Mouse (Mus musculus): ENCODE data around the gene Mdc1. TPM values are rescaled to one million over a fixed set of nuclear protein-coding genes. Genes with fewer than 3 reads are reported as not detected.
A peak's percentile ranks its signal among the peaks of the same experiment; 100 is the strongest.
"Not testable (repeated sequence)": the region's sequence is repeated elsewhere in the genome, so short reads cannot be mapped to it uniquely, and the experiment has no call there.

Gene Mdc1
- polyA plus RNA-seq, 1 experiment from 2014 or later, result 21.0 TPM

GRCm38 (mm10) chr17:35836178-35836965 lies 4.9 kb upstream of the Mdc1 start:
- no peak for ATAC-seq (ENCODE audit: insufficient number of reproducible peaks, insufficient read depth, low FRiP score, low TSS enrichment, low read depth)
- no peaks in the 10 kb centered on the region for H3K27me3 ChIP-seq
- H3K4me1 ChIP-seq, result peaks cover 34% of the 10 kb centered on the region
- H3K9me3 ChIP-seq, result no peaks in the 10 kb centered on the region
- peak overlapping the region; percentile 90 for H3K4me2 ChIP-seq
- WGBS, result 6% methylated on average over 24 of the region's 24 CpGs
- peak overlapping the region; percentile 86 for H3K4me3 ChIP-seq
- peak overlapping the region; percentile 98 for H3K27ac ChIP-seq
- H3K36me3 ChIP-seq, result peaks cover 54% of the 10 kb centered on the region
- peak overlapping the region; percentile 99 for H3K9ac ChIP-seq

GRCm38 (mm10) chr17:35836991-35837422 lies 4.3 kb upstream of the Mdc1 start:
- Histone ChIP-seq H3K4me1 (peaks cover 36% of the 10 kb centered on the region), H3K27ac (peak overlapping the region; percentile 98), H3K9me3 (no peaks in the 10 kb centered on the region), H3K4me3 (peak overlapping the region; percentile 86), H3K9ac (peak overlapping the region; percentile 99), H3K4me2 (peak overlapping the region; percentile 90), H3K27me3 (no peaks in the 10 kb centered on the region), H3K36me3 (peaks cover 49% of the 10 kb centered on the region)
- ATAC-seq (ENCODE audit: insufficient number of reproducible peaks, insufficient read depth, low FRiP score, low TSS enrichment, low read depth), result peak; percentile 13; the same call in 1 of the 2 replicates
- under 1% methylated on average over 21 of the region's 25 CpGs for WGBS

GRCm38 (mm10) chr17:35837487-35837886 lies 3.8 kb upstream of the Mdc1 start:
- H3K4me2 ChIP-seq, result peak overlapping the region; percentile 90
- H3K27ac ChIP-seq, result peak overlapping the region; percentile 98
- peaks cover 39% of the 10 kb centered on the region for H3K4me1 ChIP-seq
- peak overlapping the region; percentile 99 for H3K9ac ChIP-seq
- no peaks in the 10 kb centered on the region for H3K27me3 ChIP-seq
- under 1% methylated on average over 18 of the region's 18 CpGs for WGBS
- H3K4me3 ChIP-seq, result peak overlapping the region; percentile 86
- H3K36me3 ChIP-seq, result peaks cover 44% of the 10 kb centered on the region
- H3K9me3 ChIP-seq, result no peaks in the 10 kb centered on the region
- no peak for ATAC-seq (ENCODE audit: insufficient number of reproducible peaks, insufficient read depth, low FRiP score, low TSS enrichment, low read depth)

GRCm38 (mm10) chr17:35838122-35838544 lies 3.2 kb upstream of the Mdc1 start, which contains the start of gene Tubb5:
Gene Tubb5, minus strand, starts transcription at chr17:35838306.
- Histone ChIP-seq H3K9ac (peak within 1 kb of the TSS; percentile 99), H3K27me3 (no peaks in the 10 kb centered on the region)
- under 1% methylated on average over 29 of the region's 29 CpGs for WGBS

GRCm38 (mm10) chr17:35838570-35838969 lies 2.7 kb upstream of the Mdc1 start:
- Histone ChIP-seq H3K9ac (peak overlapping the region; percentile 99), H3K4me3 (peak overlapping the region; percentile 86), H3K36me3 (peaks cover 34% of the 10 kb centered on the region), H3K27me3 (no peaks in the 10 kb centered on the region), H3K4me1 (peaks cover 44% of the 10 kb centered on the region), H3K4me2 (peak overlapping the region; percentile 64), H3K27ac (peak overlapping the region; percentile 98), H3K9me3 (no peaks in the 10 kb centered on the region)
- 0% methylated on average over 5 of the region's 5 CpGs for WGBS
- ATAC-seq (ENCODE audit: insufficient number of reproducible peaks, insufficient read depth, low FRiP score, low TSS enrichment, low read depth), result no peak

More at GRCm38 (mm10) chr17:35838122-35838544, 3.2 kb upstream of the Mdc1 start, which contains the start of gene Tubb5:
- no peaks in the 10 kb centered on the region for H3K9me3 ChIP-seq
- peak within 1 kb of the TSS; percentile 90 for H3K4me2 ChIP-seq
- H3K36me3 ChIP-seq, result peaks cover 38% of the 10 kb centered on the region
- H3K4me1 ChIP-seq, result peaks cover 44% of the 10 kb centered on the region
- peak; percentile 83 for ATAC-seq (ENCODE audit: insufficient number of reproducible peaks, insufficient read depth, low FRiP score, low TSS enrichment, low read depth)
- H3K4me3 ChIP-seq, result peak within 1 kb of the TSS; percentile 86
- H3K27ac ChIP-seq, result peak within 1 kb of the TSS; percentile 98

- Histone ChIP-seq H3K9ac (peak overlapping the region; percentile 99), H3K27ac (peak overlapping the region; percentile 98), H3K4me1 (peaks cover 41% of the 10 kb centered on the region), H3K36me3 (peaks cover 29% of the 10 kb centered on the region), H3K4me3 (peak overlapping the region; percentile 86), H3K4me2 (peak overlapping the region; percentile 64)
- H3K27me3 ChIP-seq; ATAC-seq (ENCODE audit: insufficient number of reproducible peaks, insufficient read depth, low FRiP score, low TSS enrichment, low read depth); H3K9me3 ChIP-seq: not testable (repeated sequence)
- WGBS, result 42% methylated on average over 3 of the region's 3 CpGs
These were observed 2.3 kb upstream of the Mdc1 start for GRCm38 (mm10) chr17:35839002-35839401.

- Histone ChIP-seq H3K9me3 (no peaks in the 10 kb centered on the region), H3K9ac (peak overlapping the region; percentile 64), H3K4me1 (peaks cover 26% of the 10 kb centered on the region), H3K27ac (peak overlapping the region; percentile 65), H3K27me3 (no peaks in the 10 kb centered on the region), H3K4me3 (peak overlapping the region; percentile 59), H3K36me3 (peaks cover 27% of the 10 kb centered on the region), H3K4me2 (peak overlapping the region; percentile 72)
- no peak for ATAC-seq (ENCODE audit: insufficient number of reproducible peaks, insufficient read depth, low FRiP score, low TSS enrichment, low read depth)
- 56% methylated on average over 14 of the region's 14 CpGs for WGBS
These were observed 754 bp upstream of the Mdc1 start for GRCm38 (mm10) chr17:35840561-35840960.

- Histone ChIP-seq H3K9ac (peak overlapping the region; percentile 77), H3K4me1 (peaks cover 17% of the 10 kb centered on the region), H3K9me3 (no peaks in the 10 kb centered on the region), H3K27ac (peak overlapping the region; percentile 87), H3K27me3 (no peaks in the 10 kb centered on the region), H3K4me2 (peak overlapping the region; percentile 72), H3K4me3 (peak overlapping the region; percentile 59), H3K36me3 (peaks cover 27% of the 10 kb centered on the region)
- no peak for ATAC-seq (ENCODE audit: insufficient number of reproducible peaks, insufficient read depth, low FRiP score, low TSS enrichment, low read depth)
- WGBS, result 18% methylated on average over 11 of the region's 11 CpGs
These were observed 691 bp downstream of the Mdc1 start for GRCm38 (mm10) chr17:35842006-35842405.

- H3K27me3 ChIP-seq, result no peaks in the 10 kb centered on the region
- no peaks in the 10 kb centered on the region for H3K9me3 ChIP-seq
- ATAC-seq (ENCODE audit: insufficient number of reproducible peaks, insufficient read depth, low FRiP score, low TSS enrichment, low read depth), result no peak
- no peak overlapping the region for H3K27ac ChIP-seq
- H3K36me3 ChIP-seq, result peaks cover 43% of the 10 kb centered on the region
- WGBS, result 93% methylated on average over 3 of the region's 3 CpGs
- no peak overlapping the region for H3K9ac ChIP-seq
- peaks cover 17% of the 10 kb centered on the region for H3K4me1 ChIP-seq
- H3K4me3 ChIP-seq, result no peak overlapping the region
- H3K4me2 ChIP-seq, result no peak overlapping the region
These were observed 2.2 kb downstream of the Mdc1 start for GRCm38 (mm10) chr17:35843514-35843913.

- 69% methylated on average over 1 of the region's 1 CpGs for WGBS
These were observed 6.8 kb downstream of the Mdc1 start for GRCm38 (mm10) chr17:35848112-35848511.

GRCm38 (mm10) chr17:35850974-35851373 lies 9.7 kb downstream of the Mdc1 start:
- WGBS, result 86% methylated on average over 3 of the region's 3 CpGs
- H3K4me2 ChIP-seq, result no peak overlapping the region
- H3K36me3 ChIP-seq, result peaks cover 88% of the 10 kb centered on the region

More at GRCm38 (mm10) chr17:35848112-35848511, 6.8 kb downstream of the Mdc1 start:
- no peak for ATAC-seq (ENCODE audit: insufficient number of reproducible peaks, insufficient read depth, low FRiP score, low TSS enrichment, low read depth)
- Histone ChIP-seq H3K9me3 (no peaks in the 10 kb centered on the region), H3K4me2 (no peak overlapping the region), H3K4me3 (no peak overlapping the region), H3K27ac (no peak overlapping the region), H3K36me3 (peaks cover 85% of the 10 kb centered on the region), H3K27me3 (no peaks in the 10 kb centered on the region), H3K4me1 (no peaks in the 10 kb centered on the region), H3K9ac (0 out of 2 replicates have a peak overlapping the region, but pooled peaks have one; percentile 52)

GRCm38 (mm10) chr17:35859371-35859770 lies 18.1 kb downstream of the Mdc1 start:
- H3K9ac ChIP-seq, result no peak overlapping the region
- no peaks in the 10 kb centered on the region for H3K9me3 ChIP-seq
- H3K27ac ChIP-seq, result no peak overlapping the region
- no peak overlapping the region for H3K4me3 ChIP-seq
- H3K36me3 ChIP-seq, result peaks cover 39% of the 10 kb centered on the region
- H3K4me2 ChIP-seq, result no peak overlapping the region
- 89% methylated on average over 1 of the region's 1 CpGs for WGBS
- peaks cover 11% of the 10 kb centered on the region for H3K4me1 ChIP-seq
- no peaks in the 10 kb centered on the region for H3K27me3 ChIP-seq
- ATAC-seq (ENCODE audit: insufficient number of reproducible peaks, insufficient read depth, low FRiP score, low TSS enrichment, low read depth), result no peak

More at GRCm38 (mm10) chr17:35850974-35851373, 9.7 kb downstream of the Mdc1 start:
- no peaks in the 10 kb centered on the region for H3K9me3 ChIP-seq
- no peaks in the 10 kb centered on the region for H3K27me3 ChIP-seq
- no peak overlapping the region for H3K4me3 ChIP-seq
- no peak overlapping the region for H3K27ac ChIP-seq
- ATAC-seq (ENCODE audit: insufficient number of reproducible peaks, insufficient read depth, low FRiP score, low TSS enrichment, low read depth), result no peak
- H3K4me1 ChIP-seq, result no peaks in the 10 kb centered on the region
- no peak overlapping the region for H3K9ac ChIP-seq
